Mouse (Mus musculus) brain, embryonic 18.5 days (tissue): ENCODE measurements around the gene Amacr.

Experiments used
- DNase-seq: peaks from one replicate; pipeline ENCODE4 v3.0.0-alpha.2; 2012; ENCODE audit warnings: low read depth, low spot score

Amacr gene

DNA sequence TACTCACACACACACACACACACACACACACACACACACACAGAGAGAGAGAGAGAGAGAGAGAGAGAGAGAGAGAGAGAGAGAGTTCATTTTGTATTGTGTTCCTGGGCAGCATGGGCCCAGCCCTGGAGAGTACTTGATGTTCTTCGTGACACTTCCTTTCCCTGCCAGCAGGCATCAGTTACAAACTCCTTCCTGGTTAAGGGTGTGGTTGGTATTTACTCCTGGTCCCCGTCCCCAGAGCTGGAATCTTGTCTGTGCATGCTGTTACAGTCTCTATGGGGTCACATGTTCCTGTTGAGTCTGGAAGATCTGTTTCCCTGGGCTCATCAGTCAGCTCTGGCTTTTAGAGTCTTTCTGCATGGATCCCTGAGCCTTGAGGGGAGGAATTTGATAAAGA lies 8.9 kb downstream of the Amacr start:
- no peak for DNase-seq

DNA sequence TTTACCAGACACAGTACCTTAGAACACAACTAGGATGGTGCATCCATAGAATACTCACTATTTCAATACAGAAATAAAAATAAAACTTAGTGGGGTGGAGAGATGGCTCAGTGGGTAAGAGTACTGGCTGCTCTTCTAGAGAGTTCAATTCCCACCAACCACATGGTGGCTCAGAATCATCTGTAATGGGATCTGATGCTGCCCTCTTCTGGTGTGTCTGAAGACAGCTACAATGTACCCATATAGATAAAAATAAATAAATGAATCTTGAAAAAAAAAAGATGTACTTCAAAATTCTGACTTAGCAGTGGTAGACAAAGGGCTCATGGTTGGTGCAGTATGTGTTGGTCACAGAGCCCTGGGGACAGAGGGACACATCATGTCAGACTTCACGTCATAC lies 10.0 kb downstream of the Amacr start:
- no peak for DNase-seq

DNA sequence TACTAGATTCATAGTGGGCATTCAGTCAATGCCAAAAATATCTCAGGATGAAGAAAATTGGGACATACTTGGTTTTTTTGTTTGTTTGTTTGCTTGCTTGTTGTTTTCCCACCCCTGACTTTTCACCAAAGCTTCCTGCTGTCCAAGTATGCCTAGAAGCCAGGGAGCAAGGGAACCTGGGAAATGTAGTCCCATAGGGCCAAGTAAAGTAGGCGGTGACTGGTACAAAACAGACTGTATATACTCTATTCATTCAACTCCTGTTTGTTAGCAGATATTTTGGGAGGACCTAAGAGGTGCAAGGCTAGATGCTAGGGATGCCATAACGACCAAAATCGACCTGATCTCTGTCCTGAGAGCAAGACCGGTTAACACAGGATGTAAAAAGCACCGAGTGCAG lies 18.3 kb downstream of the Amacr start:
- DNase-seq: no peak

DNA sequence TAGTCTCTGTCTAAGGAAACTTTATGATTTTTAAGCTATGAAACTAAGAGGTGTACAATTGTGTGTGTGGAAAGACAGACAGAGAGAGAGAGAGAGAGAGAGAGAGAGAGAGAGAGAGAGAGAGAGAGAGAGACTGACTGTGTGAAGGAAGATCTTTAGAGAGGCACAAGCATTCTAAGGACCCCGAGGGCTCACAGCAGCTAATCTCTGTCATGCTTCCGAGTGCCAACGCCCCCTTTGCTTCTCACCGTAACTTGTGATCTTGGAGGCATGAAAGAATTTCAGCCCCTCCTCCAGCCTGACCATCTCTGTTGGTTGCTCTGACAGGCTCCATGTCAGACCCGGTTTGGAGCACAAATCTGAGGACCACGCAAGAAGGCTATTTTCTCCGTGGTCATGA lies 18.9 kb downstream of the Amacr start, which contains the start of gene Slc45a2:
Gene Slc45a2 (plus strand): TSS at position 301 of the 400 bp plus-strand sequence.
- no peak for DNase-seq

DNA sequence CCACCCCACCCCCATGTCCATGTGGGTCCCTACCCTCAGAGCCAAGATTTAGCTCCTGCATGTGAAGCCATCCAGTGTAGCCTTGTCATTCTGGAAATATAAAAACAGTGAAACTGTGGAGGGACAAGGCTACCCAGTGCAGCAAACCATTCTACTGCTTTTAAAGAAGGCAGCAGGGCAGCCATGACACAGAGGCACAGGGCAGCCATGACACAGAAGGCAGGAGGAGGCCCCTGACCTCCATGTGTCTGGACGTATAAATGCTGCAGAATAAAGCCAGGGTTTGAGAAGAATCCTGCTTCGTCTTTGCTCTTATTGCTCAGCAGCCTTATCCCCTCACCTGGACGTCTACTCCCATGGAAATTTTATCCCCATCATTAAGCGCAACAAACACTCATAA lies 22.2 kb downstream of the Amacr start:
- DNase-seq: no peak

DNA sequence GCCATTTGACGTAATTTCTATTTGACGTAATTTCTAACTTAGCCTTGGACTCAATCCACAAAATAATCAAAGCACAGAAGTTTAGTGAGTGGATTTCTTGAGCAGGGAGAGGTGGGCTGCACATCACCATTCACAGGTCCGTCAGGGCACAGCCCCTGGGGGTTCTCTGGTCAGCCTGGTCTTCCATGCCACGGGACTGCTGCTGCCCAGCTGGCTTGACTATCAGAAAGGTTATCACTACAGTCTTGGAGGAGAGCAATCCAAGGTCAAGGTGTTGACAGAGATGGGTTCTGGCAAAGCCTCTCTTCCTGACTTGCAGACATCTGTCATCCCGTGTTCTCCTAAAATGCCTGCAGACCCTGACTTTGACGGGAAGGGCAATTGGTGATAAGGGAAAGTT lies 23.1 kb downstream of the Amacr start:
- no peak for DNase-seq

DNA sequence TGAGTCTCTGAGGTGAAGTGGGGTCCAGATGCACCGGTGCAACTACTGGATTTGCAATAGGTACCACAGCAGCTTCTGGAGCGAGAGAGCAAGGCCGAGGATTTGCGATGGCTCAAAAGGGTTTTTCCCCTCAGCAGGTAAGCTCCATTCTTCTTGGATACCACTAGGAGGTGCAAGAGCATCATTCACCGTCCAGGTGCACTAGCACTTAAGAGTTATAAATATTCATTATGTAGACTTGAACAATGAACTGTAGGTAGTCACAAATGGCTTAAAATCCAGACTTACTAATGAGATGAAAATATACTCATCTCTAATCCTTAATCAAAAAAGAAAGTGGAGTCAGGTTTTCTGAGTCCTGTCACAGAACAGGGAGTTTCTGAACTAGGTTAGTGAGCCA lies 27.2 kb downstream of the Amacr start:
- DNase-seq: no peak

DNA sequence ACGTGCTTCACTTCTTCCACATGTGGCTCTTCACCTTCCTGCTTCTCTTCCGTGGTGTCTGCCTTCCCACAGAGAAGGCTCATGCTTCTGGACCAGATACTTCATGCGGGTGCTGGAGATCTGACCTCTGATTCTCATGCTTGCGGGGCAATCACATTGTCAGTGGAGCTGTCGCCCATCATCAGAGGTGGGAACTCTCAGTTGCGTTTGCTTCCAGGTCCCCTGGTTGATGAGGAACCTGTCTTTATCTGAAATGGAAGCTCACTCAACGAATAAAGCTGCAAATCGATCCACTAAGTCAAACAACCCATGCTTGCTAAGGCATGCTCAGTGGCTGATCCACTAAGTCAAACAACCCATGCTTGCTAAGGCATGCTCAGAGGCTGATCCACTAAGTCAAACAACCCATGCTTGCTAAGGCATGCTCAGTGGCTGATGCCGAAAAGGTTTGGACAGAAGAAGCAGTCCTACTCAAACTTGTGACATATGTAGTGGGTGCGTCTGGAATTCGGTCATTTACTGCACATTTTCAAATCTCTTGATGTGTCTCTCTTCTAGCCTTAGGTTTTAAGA lies 29.5 kb downstream of the Amacr start:
- DNase-seq: no peak

DNA sequence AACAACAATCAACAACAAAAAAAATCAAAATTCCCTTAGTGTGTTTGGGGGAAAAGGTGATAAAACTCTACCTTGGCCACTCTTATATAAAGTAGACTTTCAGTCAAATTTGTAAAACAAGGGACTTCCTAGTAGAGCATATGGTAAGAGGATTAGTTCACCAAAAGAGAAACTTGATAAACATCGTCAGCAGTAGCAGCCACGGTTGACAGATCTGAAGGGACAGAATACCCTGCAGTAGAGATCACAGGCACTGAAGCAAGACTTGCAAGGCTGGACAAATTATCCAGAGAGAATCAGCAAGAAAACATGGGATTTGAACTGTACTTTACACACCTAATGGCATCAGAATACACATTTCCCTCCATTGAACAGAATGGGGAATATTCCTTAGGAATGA lies 33.4 kb downstream of the Amacr start:
- no peak for DNase-seq

DNA sequence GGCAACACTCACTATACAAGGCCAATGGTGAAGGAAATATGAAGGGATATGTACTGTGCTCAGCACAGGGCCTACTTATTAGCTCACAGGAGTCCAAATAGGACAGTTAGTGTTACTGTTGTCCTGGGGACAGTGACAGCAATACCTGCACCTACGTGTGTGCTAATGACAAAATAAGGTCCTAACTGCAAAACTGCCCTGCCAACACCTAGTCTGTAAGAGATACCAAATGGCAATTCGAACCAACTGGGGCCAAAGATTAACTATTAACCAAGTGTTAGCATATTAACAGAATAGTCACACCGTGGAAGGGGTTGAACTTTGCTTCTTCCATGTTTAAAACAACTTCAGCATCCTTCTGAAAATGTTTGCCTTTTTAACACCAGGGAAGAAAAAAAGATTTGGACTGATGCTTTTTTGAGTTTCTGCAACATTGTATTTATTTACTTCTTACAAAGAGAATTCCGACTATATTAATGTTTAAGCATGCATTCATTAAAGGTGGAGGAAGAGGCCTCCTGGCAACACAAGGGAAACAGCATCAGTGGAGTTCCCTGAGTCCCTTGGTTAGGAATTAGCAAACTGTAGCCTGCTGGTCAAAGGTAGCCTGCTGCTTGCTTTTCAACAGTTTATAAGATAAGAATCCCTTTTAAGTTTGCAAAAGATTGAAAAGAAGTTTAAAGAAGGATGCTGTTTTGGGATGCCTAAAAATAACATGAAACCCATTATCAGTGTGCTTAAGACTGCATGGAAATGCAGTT lies 45.4 kb downstream of the Amacr start:
- no peak for DNase-seq

DNA sequence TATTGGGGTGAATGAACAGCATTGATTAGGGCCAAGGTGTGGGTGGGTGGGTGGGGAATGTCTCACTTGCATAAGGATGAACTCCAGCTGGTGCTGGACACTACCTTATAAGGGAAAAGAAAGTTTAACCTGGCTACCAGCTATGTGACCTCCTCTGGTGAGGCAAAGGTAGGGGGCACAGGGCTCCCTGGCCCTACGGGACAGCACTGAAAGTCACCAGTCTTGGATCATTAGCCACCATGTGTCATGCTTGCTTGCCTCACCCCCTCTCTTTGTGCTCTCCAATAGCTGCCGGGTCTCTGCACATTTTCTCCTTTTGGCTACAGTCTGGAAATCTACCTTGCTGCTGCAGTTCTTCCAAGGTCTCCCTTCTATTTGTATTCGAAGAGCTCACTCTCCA lies 48.6 kb downstream of the Amacr start:
- no peak for DNase-seq

DNA sequence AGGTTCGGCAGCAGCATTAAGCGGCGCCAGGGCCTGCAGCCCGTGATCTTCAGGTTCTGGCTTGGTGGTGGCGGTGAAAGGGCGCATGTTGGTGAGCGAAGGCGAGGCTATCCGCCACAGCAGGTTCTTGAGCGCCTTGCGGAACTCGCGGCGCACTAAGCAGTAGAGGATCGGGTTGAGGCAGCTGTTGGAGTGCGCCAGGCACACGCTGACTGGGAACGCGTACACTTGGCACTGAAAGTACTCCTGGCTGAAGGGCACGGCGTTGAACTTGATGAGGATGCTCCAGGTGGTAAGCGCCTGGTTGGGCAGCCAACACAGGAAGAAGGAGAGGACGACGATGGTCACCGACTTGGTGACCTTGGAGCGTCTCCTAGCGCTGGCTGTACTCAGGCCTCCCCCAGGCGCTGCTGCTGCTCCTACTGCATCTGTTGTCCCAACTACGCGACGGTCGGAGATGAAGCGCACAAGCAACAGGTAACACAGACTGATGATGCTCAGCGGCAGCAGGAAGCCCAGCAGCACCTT lies 54.5 kb downstream of the Amacr start:
- no peak for DNase-seq

DNA sequence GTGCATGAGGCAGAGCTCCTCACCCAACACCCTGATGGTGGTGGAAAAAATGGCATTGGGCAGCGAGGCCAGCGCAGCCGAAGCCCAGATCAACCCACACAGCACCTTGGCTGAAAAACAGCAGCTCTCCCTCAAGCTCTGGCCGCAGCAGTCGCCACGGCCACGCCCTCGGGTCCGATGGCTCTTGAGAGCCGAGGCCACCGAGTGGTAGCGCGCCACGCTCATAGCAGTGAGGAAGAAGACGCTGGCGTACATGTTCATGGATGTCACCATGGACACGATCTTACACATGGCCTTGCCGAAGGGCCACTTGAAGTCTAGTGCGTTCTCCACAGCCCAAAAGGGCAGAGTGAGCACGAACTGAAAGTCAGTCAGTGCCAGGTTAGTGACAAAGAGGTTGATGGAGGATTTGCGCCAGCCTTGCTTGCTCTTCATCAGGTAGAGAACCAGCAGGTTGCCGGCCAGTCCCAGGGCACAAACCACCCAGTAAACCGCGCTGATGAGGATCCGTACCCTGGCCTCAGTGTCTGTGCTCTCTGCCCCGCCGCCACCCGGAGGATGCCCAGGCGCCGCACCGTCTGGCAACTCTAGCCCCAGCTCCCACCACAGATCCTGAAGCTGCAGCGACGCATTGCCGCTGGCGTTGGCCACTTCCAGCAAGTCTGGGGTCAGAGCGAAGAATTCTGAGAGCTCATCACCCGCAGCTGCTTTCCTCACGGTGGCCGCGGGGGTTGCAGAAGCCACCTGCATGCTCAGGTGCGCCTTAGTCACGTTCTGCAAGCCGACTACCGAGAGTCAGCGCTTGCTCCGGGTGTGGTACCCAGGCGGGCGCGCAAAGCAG lies 55.2 kb downstream of the Amacr start:
- no peak for DNase-seq

DNA sequence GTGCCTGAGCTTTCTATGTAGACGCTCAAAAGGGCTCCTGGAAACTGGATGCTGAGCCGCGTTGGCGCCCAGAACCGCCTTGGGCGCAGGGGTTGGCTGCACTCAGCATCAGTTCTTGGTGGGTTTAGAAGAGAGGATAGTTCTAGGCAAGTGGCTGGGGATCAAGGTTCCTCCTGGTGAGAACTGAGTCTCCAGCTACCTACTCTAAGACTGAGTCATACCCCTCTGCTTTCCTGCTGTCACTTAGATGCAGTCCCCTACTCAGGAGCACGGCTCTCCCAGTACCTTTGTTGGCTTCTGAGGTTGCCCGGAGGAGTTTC lies 55.8 kb downstream of the Amacr start:
- no peak for DNase-seq

DNA sequence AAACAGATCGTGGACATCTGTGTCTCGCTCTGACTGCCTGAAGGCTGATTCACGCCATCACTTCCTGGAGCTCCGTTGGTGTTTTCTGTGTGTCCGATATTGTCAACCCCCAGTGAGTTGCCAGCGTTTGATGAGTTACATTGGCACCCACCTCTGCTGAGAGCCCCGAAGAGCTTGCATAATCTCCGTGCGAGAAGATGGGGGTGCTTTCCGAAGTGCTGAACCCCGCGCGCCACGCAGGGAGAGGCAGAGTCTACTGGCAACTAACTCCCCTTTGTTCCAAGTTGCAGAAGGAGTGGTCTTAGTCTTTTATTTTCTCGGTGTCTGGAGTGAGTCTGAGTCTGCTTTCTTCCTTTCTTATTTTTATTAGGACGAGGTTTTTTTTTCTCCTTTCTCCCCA lies 56.2 kb downstream of the Amacr start, which contains the start of gene Rxfp3:
Gene Rxfp3 (minus strand): TSS at position 281 of the 400 bp plus-strand sequence.
- DNase-seq: no peak

DNA sequence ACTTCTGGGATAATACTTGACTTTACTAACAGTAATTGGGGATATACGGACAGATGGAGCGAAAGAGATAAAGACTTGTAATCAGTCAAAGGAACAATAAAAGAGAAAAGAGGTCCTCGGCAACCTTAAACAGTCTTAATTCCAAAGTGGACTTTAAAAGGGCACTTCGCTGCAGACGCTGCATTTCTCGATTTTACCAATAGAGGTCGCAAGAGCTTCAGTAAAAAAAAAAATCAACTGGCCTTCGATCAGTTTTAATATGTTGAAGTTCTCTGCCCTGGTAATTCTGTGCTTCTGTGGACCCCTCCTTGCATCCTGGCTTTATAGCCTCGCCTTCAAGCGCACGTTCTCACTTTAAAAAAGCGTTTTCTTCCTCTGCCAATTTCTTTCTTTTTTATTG lies 56.9 kb downstream of the Amacr start:
- peak; percentile 24 for DNase-seq

DNA sequence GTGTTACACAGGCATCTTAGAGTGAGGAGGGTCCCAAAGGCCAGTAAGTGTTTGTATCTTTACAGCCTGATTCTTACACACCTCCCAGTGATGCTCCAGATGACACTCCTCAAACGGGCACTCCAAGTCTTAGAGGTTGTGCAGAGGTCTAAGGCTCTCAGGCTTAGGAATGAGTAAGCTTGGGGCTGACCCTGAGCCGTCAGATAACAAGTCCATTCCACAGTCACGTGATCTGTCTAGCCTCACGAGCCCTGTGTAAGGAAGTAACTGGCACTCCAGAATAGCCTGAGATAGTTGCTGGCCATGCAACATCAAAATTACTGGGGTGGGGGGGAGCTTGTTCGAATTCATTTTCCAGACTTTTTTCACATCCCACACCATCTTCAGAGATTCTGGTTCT lies 58.5 kb downstream of the Amacr start:
- DNase-seq: no peak

DNA sequence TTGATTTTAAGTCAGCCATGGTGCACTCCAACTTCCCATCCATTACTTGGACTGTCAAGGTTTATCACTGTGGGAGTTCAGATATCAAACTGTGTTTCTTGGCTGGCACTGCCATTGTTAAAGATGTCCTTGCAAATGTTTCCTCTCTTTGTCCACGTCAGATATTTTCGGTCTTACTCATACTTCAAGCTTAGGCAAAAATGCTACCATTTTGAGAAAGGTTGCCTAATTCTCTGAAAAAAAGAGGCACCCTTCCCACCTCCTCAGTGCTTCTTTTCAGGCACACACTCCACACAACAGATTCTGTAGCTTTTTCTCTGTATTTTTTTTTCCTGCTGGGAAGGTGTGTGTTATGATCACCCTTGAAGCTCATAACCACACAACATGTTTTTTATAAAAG lies 59.7 kb downstream of the Amacr start:
- no peak for DNase-seq

DNA sequence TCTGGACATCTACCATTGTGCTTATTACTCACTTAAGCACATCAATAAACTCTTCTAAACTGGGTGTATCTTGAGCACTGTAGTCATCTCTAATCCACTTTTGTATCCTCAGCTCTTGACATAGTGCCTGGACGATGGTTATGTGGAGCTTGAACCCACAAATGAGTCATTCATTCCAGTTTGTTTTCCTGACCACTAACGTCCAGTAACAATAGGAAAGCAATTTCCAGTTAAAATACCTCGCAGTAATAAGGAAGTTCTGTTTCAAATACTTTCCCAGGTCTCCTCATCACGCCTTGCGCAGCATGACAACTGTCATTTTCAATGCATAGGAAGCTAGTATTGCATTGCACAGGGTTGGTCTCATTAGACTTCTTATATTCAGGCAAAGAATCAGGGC lies 61.3 kb downstream of the Amacr start:
- DNase-seq: no peak
